Mouse (Mus musculus) layer of hippocampus, adult 8-10 months (tissue): ENCODE measurements at regions not wholly inside any gene's neighbourhood (a gene's known extent, or its start where the extent isn't known, plus 50 kb on each side); places are given as distances from the start of the nearest gene placed in this dataset.

Source experiments
- DNase-seq, 2 experiments: peaks; one replicate each; pipeline ENCODE4 v3.0.0; 2022; ENCODE audit warnings: low spot score in 2 of 2

GRCm38 (mm10) chr2:56714568-56714967 lies 409.2 kb downstream of the Nr4a2 start:
- peak in 1 of 2 experiments; percentile 6 for DNase-seq

- DNase-seq, result no peak
These were observed 440.2 kb downstream of the Nr4a2 start for GRCm38 (mm10) chr2:56683574-56683973.

DNA sequence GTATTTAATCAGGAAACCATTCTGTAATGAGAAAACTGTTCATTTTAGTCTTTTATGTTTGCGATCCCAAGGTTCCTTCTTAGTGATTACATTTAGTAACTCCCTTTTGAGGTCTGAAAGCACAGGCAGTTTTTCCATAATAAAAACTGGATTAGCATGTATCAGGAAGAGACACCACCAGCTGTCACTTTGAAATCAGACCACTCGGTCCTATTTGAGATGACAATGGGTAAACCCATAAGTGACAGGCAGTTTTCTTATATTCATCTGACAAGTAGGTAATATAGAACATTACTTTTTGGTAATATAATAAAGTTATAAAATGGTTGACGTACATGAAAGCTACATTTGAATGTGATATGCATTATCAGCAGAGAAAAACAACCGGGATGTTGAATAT lies 449.9 kb downstream of the Nr4a2 start:
- no peak for DNase-seq

GRCm38 (mm10) chr2:56672711-56673110 lies 451.1 kb downstream of the Nr4a2 start:
- DNase-seq, result peak; percentile 4 to 7

DNA sequence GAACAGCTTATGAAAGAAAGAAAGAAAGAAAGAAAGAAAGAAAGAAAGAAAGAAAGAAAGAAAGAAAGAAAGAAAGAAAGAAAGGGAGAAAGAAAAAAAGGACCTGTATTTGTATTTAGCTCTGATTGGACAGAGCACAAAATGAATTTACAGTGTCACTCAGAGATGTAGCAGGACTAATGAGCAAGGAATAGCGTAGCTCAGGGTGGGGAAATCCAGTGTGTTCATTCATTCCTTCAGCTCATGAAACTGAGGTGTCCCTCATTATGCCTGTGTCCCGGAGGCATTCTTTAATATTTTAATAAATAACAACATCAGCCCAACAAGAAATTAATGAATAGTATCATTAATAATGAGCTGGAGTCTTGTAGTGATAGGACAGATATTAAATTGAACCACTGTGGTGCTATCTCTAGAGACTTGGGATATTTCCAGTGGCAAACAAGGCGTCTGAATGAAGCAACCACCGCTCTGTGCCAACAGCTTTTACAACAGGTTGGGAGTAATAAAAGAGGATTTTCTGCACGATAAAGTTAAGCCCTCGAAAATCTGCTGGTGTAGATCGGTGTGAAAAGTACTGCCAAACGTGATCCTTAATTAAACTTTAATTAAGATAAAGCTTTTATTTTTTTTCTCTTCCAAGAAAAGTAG lies 461.4 kb downstream of the Nr4a2 start:
- DNase-seq, result no peak
